Mouse (Mus musculus): ENCODE measurements at regions not wholly inside any gene's neighbourhood (a gene's known extent, or its start where the extent isn't known, plus 50 kb on each side); places are given as distances from the start of the nearest gene placed in this dataset.

- no peaks in the 10 kb centered on the region for H3K36me3 ChIP-seq (ENCODE audit: control insufficient read depth, insufficient read depth)
- no peaks in the 10 kb centered on the region for H3K9me3 ChIP-seq (replicated peaks; ENCODE audit: control insufficient read depth, low read length)
- H3K27me3 ChIP-seq (ENCODE audit: control insufficient read depth, insufficient read depth, low read depth, low read length): no peaks in the 10 kb centered on the region
- no peaks in the 10 kb centered on the region for H3K4me1 ChIP-seq (ENCODE audit: control insufficient read depth, low read depth, low read length)
- no peak for ATAC-seq (ENCODE audit: low read depth)
- H3K9ac ChIP-seq (ENCODE audit: low read depth, low read length): no peak overlapping the region
- H3K27ac ChIP-seq (ENCODE audit: low read length): no peak overlapping the region
- H3K4me3 ChIP-seq (ENCODE audit: low read depth, low read length): no peak overlapping the region
- H3K4me2 ChIP-seq (ENCODE audit: low read depth, low read length): no peak overlapping the region
- 56% methylated on average over 4 of the region's 4 CpGs for WGBS (ENCODE audit: insufficient replicate concordance)
Measured at GRCm38 (mm10) chr3:19747361-19747760, 118.9 kb upstream of the 1700064H15Rik start.

GRCm38 (mm10) chr3:19751946-19752345, 123.5 kb upstream of the 1700064H15Rik start:
- ATAC-seq (ENCODE audit: low read depth): no peak
- H3K9me3 ChIP-seq (replicated peaks; ENCODE audit: control insufficient read depth, low read length): no peaks in the 10 kb centered on the region
- no peak overlapping the region for H3K27ac ChIP-seq (ENCODE audit: low read length)
- H3K4me1 ChIP-seq (ENCODE audit: control insufficient read depth, low read depth, low read length): no peaks in the 10 kb centered on the region
- no peak overlapping the region for H3K9ac ChIP-seq (ENCODE audit: low read depth, low read length)
- 60% methylated on average over 3 of the region's 3 CpGs for whole genome bisulfite sequencing (ENCODE audit: insufficient replicate concordance)
- no peaks in the 10 kb centered on the region for H3K27me3 ChIP-seq (ENCODE audit: control insufficient read depth, insufficient read depth, low read depth, low read length)
- H3K4me2 ChIP-seq (ENCODE audit: low read depth, low read length): no peak overlapping the region
- H3K4me3 ChIP-seq (ENCODE audit: low read depth, low read length): no peak overlapping the region
- H3K36me3 ChIP-seq (ENCODE audit: control insufficient read depth, insufficient read depth): no peaks in the 10 kb centered on the region

DNA sequence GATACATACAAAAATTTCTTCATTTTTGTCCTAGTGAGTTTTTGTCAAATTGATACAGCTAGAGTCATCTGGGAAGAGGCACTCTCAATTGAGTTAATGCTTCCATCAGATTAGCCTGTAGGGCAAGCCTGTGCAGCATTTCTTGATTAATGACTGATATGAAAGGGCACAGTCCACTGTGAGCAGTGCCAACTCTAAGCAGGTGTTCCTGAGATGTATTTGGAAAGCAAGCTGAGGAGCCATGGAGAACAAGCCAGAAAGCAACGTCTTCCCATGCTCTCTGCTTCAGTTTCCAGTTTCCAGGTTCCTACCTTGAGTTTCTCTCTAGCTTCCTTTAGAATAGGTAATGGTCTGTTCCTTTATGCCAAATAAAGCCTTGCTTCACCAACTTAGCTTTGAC, 125.5 kb upstream of the 1700064H15Rik start:
- 31% methylated on average over 1 of the region's 1 CpGs for WGBS (ENCODE audit: insufficient replicate concordance)
- no peak overlapping the region for H3K9ac ChIP-seq (ENCODE audit: low read depth, low read length)
- no peak for ATAC-seq (ENCODE audit: low read depth)
- no peaks in the 10 kb centered on the region for H3K27me3 ChIP-seq (ENCODE audit: control insufficient read depth, insufficient read depth, low read depth, low read length)
- H3K4me2 ChIP-seq (ENCODE audit: low read depth, low read length): no peak overlapping the region
- H3K27ac ChIP-seq (ENCODE audit: low read length): no peak overlapping the region
- H3K9me3 ChIP-seq (replicated peaks; ENCODE audit: control insufficient read depth, low read length): no peaks in the 10 kb centered on the region
- no peaks in the 10 kb centered on the region for H3K36me3 ChIP-seq (ENCODE audit: control insufficient read depth, insufficient read depth)
- no peak overlapping the region for H3K4me3 ChIP-seq (ENCODE audit: low read depth, low read length)
- H3K4me1 ChIP-seq (ENCODE audit: control insufficient read depth, low read depth, low read length): no peaks in the 10 kb centered on the region

DNA sequence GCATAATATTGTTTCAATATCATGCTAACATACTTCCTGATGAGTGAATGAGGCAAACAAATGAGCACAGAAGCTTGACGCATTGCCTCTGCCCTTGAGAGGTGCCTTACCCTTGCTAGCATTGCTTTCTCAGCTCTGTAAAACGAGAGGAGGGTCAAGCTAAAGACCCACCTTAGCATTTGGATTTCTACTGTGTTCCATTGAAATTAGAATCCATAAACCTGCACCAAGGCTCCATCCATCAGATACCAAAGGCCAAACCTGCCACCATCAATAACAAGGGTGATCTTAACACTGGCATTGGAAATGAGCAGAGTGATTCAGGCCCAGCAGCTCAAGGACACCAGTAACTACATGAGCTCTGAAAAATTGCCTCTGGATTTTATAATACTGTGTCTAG, 126.2 kb upstream of the 1700064H15Rik start:
- Histone ChIP-seq H3K4me3 (ENCODE audit: low read depth, low read length) (no peak overlapping the region), H3K27me3 (ENCODE audit: control insufficient read depth, insufficient read depth, low read depth, low read length) (no peaks in the 10 kb centered on the region), H3K9ac (ENCODE audit: low read depth, low read length) (no peak overlapping the region), H3K9me3 (replicated peaks; ENCODE audit: control insufficient read depth, low read length) (no peaks in the 10 kb centered on the region), H3K36me3 (ENCODE audit: control insufficient read depth, insufficient read depth) (no peaks in the 10 kb centered on the region), H3K27ac (ENCODE audit: low read length) (no peak overlapping the region), H3K4me1 (ENCODE audit: control insufficient read depth, low read depth, low read length) (no peaks in the 10 kb centered on the region), H3K4me2 (ENCODE audit: low read depth, low read length) (no peak overlapping the region)
- WGBS (ENCODE audit: insufficient replicate concordance): 55% methylated on average over 2 of the region's 2 CpGs
- ATAC-seq (ENCODE audit: low read depth): no peak

GRCm38 (mm10) chr3:19755136-19755535, 126.7 kb upstream of the 1700064H15Rik start:
- Histone ChIP-seq H3K27ac (ENCODE audit: low read length) (no peak overlapping the region), H3K27me3 (ENCODE audit: control insufficient read depth, insufficient read depth, low read depth, low read length) (no peaks in the 10 kb centered on the region), H3K4me1 (ENCODE audit: control insufficient read depth, low read depth, low read length) (no peaks in the 10 kb centered on the region), H3K36me3 (ENCODE audit: control insufficient read depth, insufficient read depth) (no peaks in the 10 kb centered on the region), H3K4me3 (ENCODE audit: low read depth, low read length) (no peak overlapping the region), H3K9ac (ENCODE audit: low read depth, low read length) (no peak overlapping the region), H3K4me2 (ENCODE audit: low read depth, low read length) (no peak overlapping the region), H3K9me3 (replicated peaks; ENCODE audit: control insufficient read depth, low read length) (no peaks in the 10 kb centered on the region)
- no peak for ATAC-seq (ENCODE audit: low read depth)
- 58% methylated on average over 3 of the region's 3 CpGs for WGBS (ENCODE audit: insufficient replicate concordance)

- Histone ChIP-seq H3K4me3 (ENCODE audit: low read depth, low read length) (no peak overlapping the region), H3K4me1 (ENCODE audit: control insufficient read depth, low read depth, low read length) (no peaks in the 10 kb centered on the region), H3K27me3 (ENCODE audit: control insufficient read depth, insufficient read depth, low read depth, low read length) (no peaks in the 10 kb centered on the region), H3K4me2 (ENCODE audit: low read depth, low read length) (no peak overlapping the region), H3K9me3 (replicated peaks; ENCODE audit: control insufficient read depth, low read length) (no peaks in the 10 kb centered on the region), H3K9ac (ENCODE audit: low read depth, low read length) (no peak overlapping the region), H3K36me3 (ENCODE audit: control insufficient read depth, insufficient read depth) (no peaks in the 10 kb centered on the region), H3K27ac (ENCODE audit: low read length) (no peak overlapping the region)
- no peak for ATAC-seq (ENCODE audit: low read depth)
- 53% methylated on average over 1 of the region's 1 CpGs for WGBS (ENCODE audit: insufficient replicate concordance)
Measured at GRCm38 (mm10) chr3:19798543-19799106, 158.2 kb upstream of the Cp start.

DNA sequence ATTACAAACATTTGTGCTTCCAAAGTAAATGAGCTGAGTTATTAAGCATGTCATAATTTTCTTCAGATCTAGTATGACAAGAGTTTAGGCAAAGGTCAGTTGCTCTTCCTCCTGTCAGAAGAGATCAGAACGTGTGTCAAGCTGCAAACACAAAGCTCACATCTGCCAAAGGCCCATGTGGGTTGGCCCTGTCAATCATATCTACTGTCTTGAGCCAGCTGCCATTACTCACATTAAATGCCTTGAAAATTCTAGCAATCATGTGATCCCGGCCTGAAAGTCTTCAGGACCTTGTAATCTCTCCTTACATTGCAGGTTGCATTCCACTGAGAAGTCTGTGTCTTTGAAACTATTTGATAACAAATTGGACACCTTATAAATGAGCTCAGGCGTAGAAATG, 146.8 kb upstream of the Cp start:
- whole genome bisulfite sequencing (ENCODE audit: insufficient replicate concordance): 36% methylated on average over 3 of the region's 3 CpGs
- no peak overlapping the region for H3K4me2 ChIP-seq (ENCODE audit: low read depth, low read length)
- ATAC-seq (ENCODE audit: low read depth): no peak

DNA sequence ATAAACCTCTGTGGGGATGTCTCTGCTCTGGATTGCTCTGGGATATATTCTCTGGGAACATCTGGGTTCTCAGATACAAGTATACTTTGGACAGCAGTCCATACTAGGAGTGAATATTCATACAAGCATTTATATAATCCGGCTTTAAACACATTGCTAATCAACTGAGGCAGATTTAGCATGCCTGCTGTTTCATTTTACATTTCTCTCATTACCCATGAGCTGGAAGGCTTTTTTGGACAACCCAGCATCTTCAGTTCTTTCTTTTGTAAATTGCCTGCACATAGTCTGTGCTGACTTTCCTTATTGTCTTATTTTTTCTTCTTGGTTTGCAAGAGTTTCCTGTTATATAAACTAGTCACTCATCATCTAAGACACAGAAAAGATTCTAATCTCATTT, 131.9 kb upstream of the Cp start:
- Histone ChIP-seq H3K4me1 (ENCODE audit: control insufficient read depth, low read depth, low read length) (no peaks in the 10 kb centered on the region), H3K27me3 (ENCODE audit: control insufficient read depth, insufficient read depth, low read depth, low read length) (no peaks in the 10 kb centered on the region), H3K4me2 (ENCODE audit: low read depth, low read length) (no peak overlapping the region), H3K9me3 (replicated peaks; ENCODE audit: control insufficient read depth, low read length) (no peaks in the 10 kb centered on the region), H3K9ac (ENCODE audit: low read depth, low read length) (no peak overlapping the region), H3K27ac (ENCODE audit: low read length) (no peak overlapping the region), H3K36me3 (ENCODE audit: control insufficient read depth, insufficient read depth) (no peaks in the 10 kb centered on the region), H3K4me3 (ENCODE audit: low read depth, low read length) (no peak overlapping the region)
- no peak for ATAC-seq (ENCODE audit: low read depth)
- WGBS (ENCODE audit: insufficient replicate concordance): 57% methylated on average over 1 of the region's 1 CpGs

More for the DNA sequence above, 146.8 kb upstream of the Cp start:
- H3K27me3 ChIP-seq (ENCODE audit: control insufficient read depth, insufficient read depth, low read depth, low read length): no peaks in the 10 kb centered on the region
- no peak overlapping the region for H3K4me3 ChIP-seq (ENCODE audit: low read depth, low read length)
- H3K9me3 ChIP-seq (replicated peaks; ENCODE audit: control insufficient read depth, low read length): no peaks in the 10 kb centered on the region
- no peaks in the 10 kb centered on the region for H3K36me3 ChIP-seq (ENCODE audit: control insufficient read depth, insufficient read depth)
- no peak overlapping the region for H3K27ac ChIP-seq (ENCODE audit: low read length)
- H3K4me1 ChIP-seq (ENCODE audit: control insufficient read depth, low read depth, low read length): no peaks in the 10 kb centered on the region
- H3K9ac ChIP-seq (ENCODE audit: low read depth, low read length): no peak overlapping the region

- H3K4me1 ChIP-seq (ENCODE audit: control insufficient read depth, low read depth, low read length): no peaks in the 10 kb centered on the region
- no peak overlapping the region for H3K9ac ChIP-seq (ENCODE audit: low read depth, low read length)
- no peak overlapping the region for H3K4me2 ChIP-seq (ENCODE audit: low read depth, low read length)
- no peak overlapping the region for H3K27ac ChIP-seq (ENCODE audit: low read length)
- 54% methylated on average over 5 of the region's 5 CpGs for WGBS (ENCODE audit: insufficient replicate concordance)
- ATAC-seq (ENCODE audit: low read depth): no peak
- no peaks in the 10 kb centered on the region for H3K9me3 ChIP-seq (replicated peaks; ENCODE audit: control insufficient read depth, low read length)
- H3K4me3 ChIP-seq (ENCODE audit: low read depth, low read length): no peak overlapping the region
- no peaks in the 10 kb centered on the region for H3K27me3 ChIP-seq (ENCODE audit: control insufficient read depth, insufficient read depth, low read depth, low read length)
- no peaks in the 10 kb centered on the region for H3K36me3 ChIP-seq (ENCODE audit: control insufficient read depth, insufficient read depth)
Measured at GRCm38 (mm10) chr3:19828518-19829246, 128.2 kb upstream of the Cp start.

All from liver, embryonic 16.5 days (tissue).